24 mouse cellular contexts compared by ENCODE assay signal in genomic region chr3:136106452-136106851, GRCm38 (mm10).
"Had no signal": no experiment of that assay in that cellular context is flagged by ENCODE, and none has a peak within 500 bp of the region (broad histone marks: within the 10 kb centered on the region; RNA-seq: fewer than 3 reads in every experiment).

No protein-coding gene starts in this region.

- H3K4me3 ChIP-seq: gastrocnemius, adult 2 months; heart, embryonic 10.5 days; heart, embryonic 12.5 days; hindbrain, embryonic 10.5 days; hindbrain, embryonic 12.5 days; intestine, embryonic 15.5 days; layer of hippocampus, adult 2 months; limb, embryonic 10.5 days; limb, embryonic 12.5 days; liver, embryonic 13.5 days had no signal

- H3K27ac ChIP-seq: gastrocnemius, adult 2 months; heart, embryonic 10.5 days; hindbrain, embryonic 10.5 days; hindbrain, embryonic 12.5 days; hindbrain, embryonic 14.5 days; intestine, embryonic 15.5 days; layer of hippocampus, adult 2 months; limb, embryonic 10.5 days; limb, embryonic 12.5 days; liver, embryonic 13.5 days had no signal

- ATAC-seq: hindbrain, embryonic 16.5 days; intestine, embryonic 15.5 days; intestine, postnatal 0 days had no signal

- DNase-seq: gastrocnemius, adult 2 months; gastrocnemius, postnatal 10 days; gastrocnemius, postnatal 25 days; heart, adult 18-20 months; heart, postnatal 10 days; heart, postnatal 4 days; kidney, adult 18-20 months; kidney, adult 8-10 months; kidney, postnatal 10 days; kidney, postnatal 25 days; kidney, postnatal 4 days; liver; liver, embryonic 13.5 days had no signal
